Mouse (Mus musculus) brown adipose tissue, adult 24 weeks (tissue): ENCODE measurements around the gene Ear10. TPM values are rescaled to one million over a fixed set of nuclear protein-coding genes. Genes with fewer than 3 reads are reported as not detected.
A peak's percentile ranks its signal among the peaks of the same experiment; 100 is the strongest.
"Not testable (repeated sequence)": the region's sequence is repeated elsewhere in the genome, so short reads cannot be mapped to it uniquely, and the experiment has no call there.

ENCODE experiments used
- H3K27ac ChIP-seq: fragments of 200-500 bp; replicated peaks from 2 replicates; pipeline ENCODE4 v1.5.1; 2012; ENCODE audit warnings: low read depth, mild to moderate bottlenecking, low read length
- H3K4me1 ChIP-seq: fragments of 200-500 bp; 2 replicates; pipeline ENCODE4 v1.6.1; 2012; ENCODE audit warnings: low read length, mixed read lengths; ENCODE audit not compliant: control insufficient read depth, insufficient read depth, insufficient read length
- H3K4me3 ChIP-seq: fragments of 200-500 bp; 2 replicates; pipeline ENCODE4 v1.5.1; 2012; ENCODE audit warnings: low read depth, mild to moderate bottlenecking, low read length, moderate library complexity; ENCODE audit not compliant: insufficient read depth
- polyA plus RNA-seq: library from polyadenylated mRNA; stranded (reverse); fragments of >200 nt; gene quantifications from 2 replicates; pipeline ENCODE4 v1.2.4, GENCODE M21; 2012; ENCODE audit not compliant: missing spikeins, insufficient read depth, insufficient read length

Ear10 gene
- polyA plus RNA-seq: not detected in 2 replicates

DNA sequence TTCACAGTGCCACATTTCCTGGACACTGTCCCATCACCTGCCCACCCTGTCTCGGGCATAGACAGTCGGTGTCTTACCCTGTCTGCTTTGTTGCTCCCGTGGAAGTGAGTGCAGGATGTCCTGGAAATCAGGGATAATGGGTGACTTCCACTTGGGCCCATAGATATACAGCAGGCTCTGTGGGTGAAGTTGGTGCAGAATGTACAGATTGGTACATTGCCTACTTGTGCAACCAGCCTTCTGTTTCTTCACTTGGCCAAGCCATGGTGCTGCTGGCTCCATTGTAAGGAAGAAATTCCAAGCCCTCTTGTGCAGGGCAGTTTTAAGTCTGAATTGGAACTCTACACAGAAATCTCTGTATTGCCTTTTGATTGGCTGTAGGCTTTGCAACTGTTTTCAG lies at the start of gene Ear10:
Gene Ear10, minus strand, starts transcription at position 101 of the 400 bp plus-strand sequence.
- not testable (repeated sequence) for H3K4me1 ChIP-seq, H3K4me3 ChIP-seq, H3K27ac ChIP-seq

DNA sequence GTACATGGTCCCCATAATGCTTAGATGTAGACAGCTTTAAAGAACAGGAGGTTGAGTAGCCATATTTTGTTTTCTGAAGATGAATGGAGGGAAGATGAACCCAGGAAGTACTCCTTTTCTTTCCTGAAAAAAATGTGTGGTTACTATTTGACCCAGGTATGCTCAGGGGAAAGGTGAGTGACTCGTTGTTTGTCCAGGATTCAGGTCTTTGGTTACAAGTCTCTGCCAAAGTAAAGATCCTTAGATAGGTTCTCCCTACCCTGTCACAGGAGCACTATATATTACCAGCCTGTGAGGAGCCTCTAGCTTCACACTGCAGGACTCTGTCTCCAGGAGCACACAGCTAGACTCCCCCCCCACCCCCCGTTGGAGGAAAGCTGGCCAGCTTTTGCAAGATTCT lies 33.4 kb upstream of the Ear10 start, which contains the start of gene Ang5:
Gene Ang5, plus strand, starts transcription at position 301 of the 400 bp plus-strand sequence.
- H3K27ac ChIP-seq, H3K4me3 ChIP-seq, H3K4me1 ChIP-seq: not testable (repeated sequence)

DNA sequence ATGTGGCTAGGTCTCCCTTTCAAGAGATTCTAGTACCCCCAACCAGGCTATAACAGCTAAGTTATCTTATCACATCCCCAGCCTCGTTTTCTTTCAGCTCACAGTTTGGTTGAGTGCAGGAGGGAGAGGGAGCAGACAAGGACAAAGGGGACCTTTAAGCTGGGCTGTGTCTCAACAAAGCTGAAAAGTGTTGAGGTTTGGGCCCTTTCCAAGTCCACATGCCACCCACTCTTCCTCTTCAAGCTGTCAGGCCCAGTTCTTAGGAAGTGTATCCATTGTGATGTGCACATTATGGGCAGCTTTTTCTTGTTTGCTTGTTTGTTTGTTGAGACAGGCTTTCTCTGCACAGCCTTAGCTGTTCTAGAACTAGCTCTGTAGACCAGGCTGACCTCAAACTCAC lies 31.7 kb upstream of the Ear10 start:
- H3K4me3 ChIP-seq, H3K4me1 ChIP-seq, H3K27ac ChIP-seq: not testable (repeated sequence)

- H3K4me3 ChIP-seq, H3K27ac ChIP-seq, H3K4me1 ChIP-seq: not testable (repeated sequence)
These were observed 30.0 kb upstream of the Ear10 start for GRCm38 (mm10) chr14:43953382-43953781.

GRCm38 (mm10) chr14:43933399-43933798 lies 10.0 kb upstream of the Ear10 start:
- H3K27ac ChIP-seq, H3K4me1 ChIP-seq, H3K4me3 ChIP-seq: not testable (repeated sequence)

DNA sequence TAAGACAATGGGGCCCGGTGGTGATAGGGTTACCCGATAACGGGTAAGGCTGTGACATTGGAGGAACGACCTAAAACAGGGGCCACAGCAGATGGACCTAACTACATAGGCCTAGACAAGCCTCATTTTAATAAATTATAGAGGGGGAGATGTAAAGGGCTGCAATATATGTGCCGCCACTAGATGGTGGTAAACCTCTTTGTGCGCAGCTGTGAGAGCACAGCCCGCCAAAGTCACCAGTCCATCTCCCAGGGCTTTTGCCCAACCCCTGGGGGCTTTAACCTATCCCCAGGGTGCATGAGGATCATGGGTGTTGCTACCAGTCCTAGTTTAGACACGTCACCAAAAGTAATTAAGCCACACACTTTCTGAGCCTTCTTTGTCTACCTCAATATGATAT lies 9.6 kb upstream of the Ear10 start:
- H3K27ac ChIP-seq: not testable (repeated sequence)

DNA sequence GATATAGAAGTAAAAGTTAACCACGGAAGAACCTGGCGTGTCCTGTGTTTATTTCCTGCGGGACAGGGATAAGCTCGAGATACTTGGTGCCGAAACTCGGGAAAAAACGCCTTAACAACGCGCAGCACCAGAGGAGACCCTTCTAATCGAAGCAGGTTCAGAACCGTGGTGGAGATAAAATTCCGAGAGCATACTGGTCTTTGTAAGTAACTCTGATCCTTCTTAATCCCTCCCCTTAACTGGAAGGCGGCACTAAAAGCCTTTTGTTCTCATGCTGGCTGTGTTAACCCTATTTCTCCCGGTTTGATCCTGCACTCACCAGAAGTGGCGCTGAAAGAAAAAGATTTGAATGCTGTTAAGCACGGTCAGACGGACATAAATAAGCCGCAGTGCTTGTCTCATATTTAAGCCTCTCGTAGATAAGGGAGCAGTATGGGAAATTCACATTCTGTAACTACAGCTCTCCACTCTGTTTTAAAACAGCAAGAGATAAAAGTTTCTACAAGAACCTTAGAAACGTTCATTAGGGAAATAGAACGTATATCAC lies 2.1 kb upstream of the Ear10 start:
- H3K4me3 ChIP-seq: peak overlapping the region; percentile 57
- not testable (repeated sequence) for H3K27ac ChIP-seq, H3K4me1 ChIP-seq

More for the DNA sequence above, 9.6 kb upstream of the Ear10 start:
- H3K4me1 ChIP-seq, H3K4me3 ChIP-seq: not testable (repeated sequence)

DNA sequence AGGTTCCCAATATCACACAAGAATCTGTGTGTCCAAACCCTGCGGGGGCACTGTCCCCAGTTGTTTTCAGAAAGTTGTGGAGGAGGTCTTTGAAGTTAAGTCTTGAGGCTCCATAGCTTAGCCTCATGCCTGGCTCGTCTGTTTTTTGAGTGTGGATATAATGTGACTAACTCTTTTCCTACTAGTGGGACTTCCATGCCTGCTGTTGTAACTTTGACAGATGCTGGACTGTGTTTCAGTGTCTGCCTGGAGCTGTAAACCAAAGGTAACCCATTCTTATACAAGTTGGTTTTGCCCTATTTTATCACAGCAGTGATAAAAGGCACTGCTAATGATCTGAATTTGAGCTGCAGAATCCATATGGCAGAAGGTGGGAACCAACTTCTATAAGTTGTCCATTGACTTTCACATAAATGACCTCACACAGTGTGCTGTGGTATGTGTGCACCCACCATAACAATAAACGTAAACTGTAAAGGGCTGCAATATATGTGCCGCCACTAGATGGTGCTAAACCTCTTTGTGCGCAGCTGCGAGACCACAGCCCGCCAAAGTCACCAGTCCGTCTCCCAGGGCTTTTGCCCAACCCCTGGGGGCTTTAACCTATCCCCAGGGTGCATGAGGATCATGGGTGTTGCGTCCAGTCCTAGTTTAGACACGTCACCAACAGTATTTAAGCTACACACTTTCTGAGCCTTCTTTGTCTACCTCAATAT lies 1.5 kb upstream of the Ear10 start, which contains the start of gene Gm8113:
Gene Gm8113, plus strand, starts transcription at position 703 of the 716 bp plus-strand sequence.
- H3K27ac ChIP-seq, H3K4me1 ChIP-seq: not testable (repeated sequence)
- H3K4me3 ChIP-seq: peak within 1 kb of the TSS; percentile 57

- H3K4me3 ChIP-seq, H3K4me1 ChIP-seq, H3K27ac ChIP-seq: not testable (repeated sequence)
These were observed 5.1 kb downstream of the Ear10 start for GRCm38 (mm10) chr14:43918214-43918613.

DNA sequence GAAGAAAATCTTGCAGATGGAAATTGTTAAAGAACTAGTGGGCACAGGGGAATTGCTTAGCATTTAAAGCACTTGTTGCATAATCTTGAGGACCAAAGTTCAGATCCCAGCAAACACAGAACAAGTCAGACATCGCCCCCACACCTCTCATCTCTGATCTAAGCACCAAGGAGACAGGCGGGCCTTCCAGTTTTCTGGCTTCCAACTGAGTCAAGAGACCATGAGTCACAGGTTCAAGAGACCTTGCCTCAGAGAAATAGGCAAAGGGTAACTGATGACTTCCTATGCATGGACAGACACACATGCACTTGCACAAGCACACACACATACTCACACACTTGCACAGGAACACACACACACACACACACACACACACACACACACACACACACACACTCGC lies 24.8 kb downstream of the Ear10 start:
- not testable (repeated sequence) for H3K4me3 ChIP-seq, H3K4me1 ChIP-seq, H3K27ac ChIP-seq

DNA sequence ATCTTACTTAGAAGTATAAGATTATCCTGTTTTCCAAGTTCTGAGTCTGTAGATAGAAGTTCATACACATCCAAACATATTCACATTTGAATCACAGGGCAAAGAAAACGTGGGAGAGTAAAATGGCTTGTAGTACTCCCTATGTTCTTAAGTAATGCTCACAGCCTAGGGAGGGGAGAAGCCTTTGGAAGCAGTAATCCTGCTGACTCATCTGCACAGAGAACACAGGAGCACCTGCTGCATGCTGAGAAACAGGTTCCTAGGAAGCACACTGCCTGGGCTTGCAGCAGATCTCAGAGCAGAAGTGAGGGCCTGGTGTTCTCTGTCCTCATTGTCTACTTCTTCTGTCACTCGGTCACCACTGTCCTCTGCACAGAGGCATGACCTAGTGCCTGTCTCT lies 28.0 kb downstream of the Ear10 start:
- not testable (repeated sequence) for H3K4me1 ChIP-seq, H3K4me3 ChIP-seq, H3K27ac ChIP-seq

- H3K4me3 ChIP-seq, H3K27ac ChIP-seq, H3K4me1 ChIP-seq: not testable (repeated sequence)
These were observed 32.1 kb downstream of the Ear10 start for GRCm38 (mm10) chr14:43891288-43891687.

DNA sequence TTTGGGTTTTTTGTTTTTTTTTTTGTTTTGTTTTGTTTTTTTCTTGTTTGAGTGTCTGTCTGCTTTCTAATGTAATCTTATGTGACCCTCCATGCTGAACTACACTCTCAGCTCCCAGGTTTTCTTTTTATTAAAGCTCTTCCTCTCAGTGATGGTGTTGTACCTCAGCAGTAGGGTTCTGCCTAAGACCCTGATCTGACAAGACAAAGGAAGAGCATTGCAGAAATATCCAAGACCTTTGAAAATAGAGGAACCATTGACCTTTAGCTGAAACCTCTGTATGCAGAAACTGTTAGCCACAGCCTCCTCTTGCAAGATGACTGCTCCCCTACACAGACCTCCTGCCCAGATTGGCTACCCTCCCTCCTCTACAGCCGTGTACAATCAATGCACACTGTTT lies 37.1 kb downstream of the Ear10 start:
- not testable (repeated sequence) for H3K4me1 ChIP-seq, H3K4me3 ChIP-seq, H3K27ac ChIP-seq

GRCm38 (mm10) chr14:43879966-43880545 lies 43.3 kb downstream of the Ear10 start:
- not testable (repeated sequence) for H3K4me1 ChIP-seq, H3K27ac ChIP-seq, H3K4me3 ChIP-seq

- H3K27ac ChIP-seq, H3K4me3 ChIP-seq, H3K4me1 ChIP-seq: not testable (repeated sequence)
These were observed 45.6 kb downstream of the Ear10 start for GRCm38 (mm10) chr14:43877789-43878188.

DNA sequence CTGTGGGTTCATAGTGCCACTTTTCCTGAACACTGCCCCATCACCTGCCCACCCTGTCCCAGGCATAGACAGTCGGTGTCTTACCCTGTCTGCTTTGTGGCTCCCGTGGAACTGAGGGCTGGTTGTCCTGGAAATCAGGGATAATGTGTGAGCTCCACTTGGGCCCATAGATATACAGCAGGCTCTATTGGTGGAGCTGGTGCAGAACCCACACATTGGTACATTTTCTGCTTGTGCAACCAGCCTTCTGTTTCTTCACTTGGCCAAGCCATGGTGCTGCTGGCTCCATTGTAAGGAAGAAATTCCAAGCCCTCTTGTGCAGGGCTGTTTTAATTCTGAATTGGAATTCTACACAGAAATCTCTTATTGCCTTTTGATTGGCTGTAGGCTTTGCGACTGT lies 47.9 kb downstream of the Ear10 start, which contains the start of gene Ear1:
Gene Ear1, minus strand, starts transcription at position 101 of the 400 bp plus-strand sequence.
- H3K4me1 ChIP-seq, H3K27ac ChIP-seq, H3K4me3 ChIP-seq: not testable (repeated sequence)
